17 mouse cellular contexts compared by ENCODE assay signal in genomic region chr3:59101218-59101986, GRCm38 (mm10). TPM values are rescaled to one million over a fixed set of nuclear protein-coding genes. Genes with fewer than 3 reads are reported as not detected.
DNase-seq lines count a peak whose midpoint lies in the region; ATAC-seq and TF ChIP-seq lines count a peak whose summit lies in the region.
"Had no signal": no experiment of that assay in that cellular context is flagged by ENCODE, and none has a peak within 500 bp of the region (broad histone marks: within the 10 kb centered on the region; RNA-seq: fewer than 3 reads in every experiment).

Gpr171 (minus strand) TSS chr3:59101821.

- peak within 1 kb of the TSS; percentile 68 for H3K4me3 ChIP-seq in spleen, adult 2 months (ENCODE audit: extremely low read depth, insufficient read depth, insufficient read length)
- H3K4me3 ChIP-seq in bone marrow, adult 2 months (replicated peaks; ENCODE audit: control insufficient read depth, low read depth, low read length): peak within 1 kb of the TSS; percentile 55
- H3K4me3 ChIP-seq in embryonic facial prominence, embryonic 10.5 days: no peak within 1 kb of the TSS
- H3K4me3 ChIP-seq: embryonic facial prominence, embryonic 13.5 days; forebrain, embryonic 13.5 days; gastrocnemius, adult 2 months; hindbrain, embryonic 12.5 days had no signal

- H3K27ac ChIP-seq in spleen, adult 2 months (ENCODE audit: insufficient read depth, low read length): peak within 1 kb of the TSS; percentile 98
- peak within 1 kb of the TSS; percentile 95 for H3K27ac ChIP-seq in bone marrow, adult 2 months (ENCODE audit: control insufficient read depth, insufficient read depth, low read depth, low read length, poor library complexity)
- H3K27ac ChIP-seq in embryonic facial prominence, embryonic 10.5 days (replicated peaks): no peak within 1 kb of the TSS; the same call in 1 of the 2 replicates
- H3K27ac ChIP-seq: embryonic facial prominence, embryonic 13.5 days; forebrain, embryonic 13.5 days; gastrocnemius, adult 2 months; hindbrain, embryonic 12.5 days had no signal

- peaks cover 7% of the 10 kb centered on the region; the same call in 1 of the 2 replicates for H3K4me1 ChIP-seq in spleen, adult 2 months (ENCODE audit: control insufficient read depth, insufficient read depth, insufficient read length)
- no peaks in the 10 kb centered on the region; the same call in 1 of the 2 replicates for H3K4me1 ChIP-seq in bone marrow, adult 2 months (ENCODE audit: control insufficient read depth, insufficient read depth, low read length)
- no peaks in the 10 kb centered on the region for H3K4me1 ChIP-seq in embryonic facial prominence, embryonic 10.5 days
- H3K4me1 ChIP-seq: forebrain, embryonic 13.5 days had no signal

- 11% methylated on average over 6 of the region's 6 CpGs for WGBS in spleen, adult 2 months
- 12% methylated on average over 6 of the region's 6 CpGs for WGBS in bone marrow, adult 2 months
- 78% methylated on average over 6 of the region's 6 CpGs for WGBS in embryonic facial prominence, embryonic 10.5 days

- H3K36me3 ChIP-seq in spleen, adult 2 months (ENCODE audit: control insufficient read depth, insufficient read depth, low read length): peaks cover 3% of the 10 kb centered on the region
- H3K36me3 ChIP-seq in embryonic facial prominence, embryonic 10.5 days (replicated peaks): no peaks in the 10 kb centered on the region
- H3K36me3 ChIP-seq: embryonic facial prominence, embryonic 13.5 days; hindbrain, embryonic 12.5 days had no signal

- ATAC-seq in megakaryocyte progenitor cell, adult 5-6 weeks (replicated peaks; ENCODE audit: poor library complexity): peak; percentile 21
- ATAC-seq: forebrain, embryonic 13.5 days had no signal

- peak; percentile 48 to 73 for DNase-seq in spleen, adult 2 months (ENCODE audit: low read depth in 1 of 2, low spot score in 2 of 2)
- DNase-seq in spleen, postnatal 10 days (ENCODE audit: low spot score in 2 of 2): no peak
- DNase-seq in thymus, postnatal 4 days: peak; percentile 41
- no peak for DNase-seq in embryonic facial prominence, embryonic 10.5 days (ENCODE audit: low spot score)
- no peak for DNase-seq in retina, postnatal 1 day
- no peak for DNase-seq in lung, postnatal 36 days
- DNase-seq: cerebellum, adult 9-11 months; gastrocnemius, adult 2 months; kidney, adult 9 months; lung, embryonic 14.5 days had no signal

- peak; percentile 31; the same call in 1 of the 2 replicates for TF ChIP-seq POLR2A in spleen, adult 2 months (IDR thresholded peaks at IDR 0.05; ENCODE audit: low read depth, low read length)
- TF ChIP-seq POLR2A in bone marrow, adult 2 months (IDR thresholded peaks at IDR 0.05; ENCODE audit: borderline replicate concordance, control insufficient read depth, low read depth, low read length): no peak

- no peaks in the 10 kb centered on the region for H3K9me3 ChIP-seq in embryonic facial prominence, embryonic 10.5 days
- H3K9me3 ChIP-seq: embryonic facial prominence, embryonic 13.5 days; forebrain, embryonic 13.5 days; hindbrain, embryonic 12.5 days had no signal

- TF ChIP-seq CTCF in spleen, adult 2 months (IDR thresholded peaks at IDR 0.05; ENCODE audit: extremely low read depth, insufficient read depth, insufficient read length, insufficient replicate concordance): no peak
- TF ChIP-seq CTCF in bone marrow, adult 2 months (IDR thresholded peaks at IDR 0.05; ENCODE audit: control insufficient read depth, insufficient read depth, low read length): no peak

- no peaks in the 10 kb centered on the region for H3K27me3 ChIP-seq in spleen, adult 2 months (ENCODE audit: control insufficient read depth, insufficient read depth, low read length)
- no peaks in the 10 kb centered on the region for H3K27me3 ChIP-seq in embryonic facial prominence, embryonic 10.5 days (replicated peaks; ENCODE audit: low read depth, poor library complexity, severe bottlenecking)
- H3K27me3 ChIP-seq: embryonic facial prominence, embryonic 13.5 days; forebrain, embryonic 13.5 days; hindbrain, embryonic 12.5 days had no signal

RNA-seq across cellular contexts. Expression of gene Gpr171, which starts in this region (rescaled TPM):
- polyA plus RNA-seq in spleen, adult 2 months (2012; rRNA removed): 5.4 and 6.2 TPM in 2 replicates
- 2.6 and 5.0 TPM in 2 replicates for polyA plus RNA-seq in bone marrow, adult 2 months (2011; ENCODE audit: insufficient read depth, insufficient read length, low replicate concordance, missing spikeins)
- total RNA-seq in megakaryocyte progenitor cell, adult 5-6 weeks (2015): 24.3 and 26.9 TPM in 2 replicates
- total RNA-seq in megakaryocyte progenitor cell, adult 5-6 weeks (2017): 23.1 and 31.9 TPM in 2 replicates
- polyA plus RNA-seq in embryonic facial prominence, embryonic 10.5 days (2016; fragmentation: Nextera tagmentation; extraction: Ambion mirVana): 1.1 TPM in 2 replicates
- total RNA-seq: gastrocnemius, adult 2 months; layer of hippocampus, adult 18-20 months; left cerebral cortex, postnatal 36 days had no signal

Comparison
In these comparisons a context has a peak if more than half of its experiments do, and no peak if none do; other contexts are left out.
1. DNase-seq: peak in spleen, adult 2 months (2 of 2) and thymus, postnatal 4 days (single experiment); none in spleen, postnatal 10 days (0 of 2), embryonic facial prominence, embryonic 10.5 days (single experiment), retina, postnatal 1 day (single experiment) and lung, postnatal 36 days (single experiment).